Mouse (Mus musculus) gastrocnemius, postnatal 10 days (tissue): Measurements from ENCODE around the gene Nr2e1. TPM values are rescaled to one million over a fixed set of nuclear protein-coding genes. Genes with fewer than 3 reads are reported as not detected.

Experiments used
- DNase-seq: peaks from one replicate; pipeline ENCODE4 v3.0.0; 2021; ENCODE audit warnings: mixed read lengths
- total RNA-seq, 2 experiments: library from RNA; stranded (reverse); gene quantifications; 2 replicates each; pipeline ENCODE4 v1.2.3; 2021

Gene Nr2e1
- total RNA-seq, 2 experiments from 2014 or later, result not detected

DNA sequence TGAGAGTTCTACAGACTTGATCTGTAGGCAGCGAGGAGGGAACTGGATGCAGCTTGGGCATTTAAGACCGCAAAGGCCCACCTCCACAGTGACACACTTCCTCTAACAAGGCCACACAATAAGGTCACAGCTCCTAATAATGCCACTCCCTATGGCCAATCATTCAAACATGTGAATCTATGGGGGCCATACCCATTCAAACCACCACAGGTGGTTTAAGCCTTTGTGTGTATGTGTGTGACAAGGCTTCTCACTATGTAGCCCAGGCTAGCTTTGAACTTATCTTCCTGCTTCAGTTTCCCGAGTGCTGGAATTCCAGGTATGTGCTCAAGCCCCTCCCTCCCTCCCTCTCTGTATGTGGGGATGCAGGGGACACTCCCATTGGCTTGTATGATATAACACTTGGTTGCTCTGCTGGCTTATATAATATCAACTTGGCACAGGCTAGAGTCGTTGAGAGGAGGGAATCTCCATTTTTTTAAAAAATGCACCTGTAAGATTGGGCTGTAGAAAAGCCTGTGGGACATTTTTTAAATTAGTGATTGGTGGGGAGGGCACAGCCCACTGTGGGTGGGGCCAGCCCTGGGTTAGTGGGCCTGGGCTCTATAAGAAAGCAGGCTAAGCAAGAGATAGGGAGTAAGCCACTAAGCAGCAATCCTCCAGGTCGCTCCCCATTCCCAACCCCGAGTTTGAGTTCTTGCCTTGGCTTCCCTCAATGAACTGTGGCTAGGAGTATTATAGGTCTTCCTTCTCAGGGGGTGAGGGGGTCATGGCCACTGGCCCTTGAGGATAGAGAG, 37.5 kb downstream of the Nr2e1 start:
- no peak for DNase-seq

DNA sequence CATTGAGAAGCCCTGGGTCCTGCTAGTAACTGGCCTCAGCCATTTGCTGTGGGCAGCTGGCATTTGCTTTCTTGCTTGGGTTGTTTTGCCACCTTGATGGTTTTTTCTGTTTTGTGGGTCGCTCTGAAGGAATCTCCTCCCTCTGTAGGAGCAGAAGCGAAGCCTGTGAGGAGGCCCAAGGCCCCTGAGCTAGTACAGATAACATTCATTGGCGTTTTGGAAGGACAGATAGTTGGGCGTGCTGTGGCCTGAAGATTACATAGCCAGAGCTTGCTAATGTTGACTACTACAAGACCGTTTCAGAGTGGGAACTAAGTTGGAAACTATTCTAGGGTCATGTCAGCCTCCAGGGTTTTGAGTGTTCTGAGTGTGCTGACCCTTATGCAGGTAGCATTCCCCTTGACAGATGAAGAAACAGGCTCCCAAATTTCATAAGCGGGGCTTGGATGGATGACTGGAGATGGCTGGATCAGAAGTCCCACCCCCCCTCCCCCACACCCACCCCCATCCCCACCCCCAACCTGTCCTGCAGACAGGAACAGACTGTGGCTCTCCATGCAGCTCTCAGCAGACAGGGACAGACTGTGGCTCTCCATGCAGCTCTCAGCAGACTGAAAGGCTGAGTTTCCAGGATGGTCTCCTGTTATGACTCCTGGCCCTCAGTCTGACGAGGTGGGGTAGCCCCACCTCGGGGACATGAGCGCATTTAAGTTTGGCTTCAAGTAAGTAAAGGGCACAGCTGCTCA, 45.7 kb downstream of the Nr2e1 start:
- DNase-seq, result no peak

DNA sequence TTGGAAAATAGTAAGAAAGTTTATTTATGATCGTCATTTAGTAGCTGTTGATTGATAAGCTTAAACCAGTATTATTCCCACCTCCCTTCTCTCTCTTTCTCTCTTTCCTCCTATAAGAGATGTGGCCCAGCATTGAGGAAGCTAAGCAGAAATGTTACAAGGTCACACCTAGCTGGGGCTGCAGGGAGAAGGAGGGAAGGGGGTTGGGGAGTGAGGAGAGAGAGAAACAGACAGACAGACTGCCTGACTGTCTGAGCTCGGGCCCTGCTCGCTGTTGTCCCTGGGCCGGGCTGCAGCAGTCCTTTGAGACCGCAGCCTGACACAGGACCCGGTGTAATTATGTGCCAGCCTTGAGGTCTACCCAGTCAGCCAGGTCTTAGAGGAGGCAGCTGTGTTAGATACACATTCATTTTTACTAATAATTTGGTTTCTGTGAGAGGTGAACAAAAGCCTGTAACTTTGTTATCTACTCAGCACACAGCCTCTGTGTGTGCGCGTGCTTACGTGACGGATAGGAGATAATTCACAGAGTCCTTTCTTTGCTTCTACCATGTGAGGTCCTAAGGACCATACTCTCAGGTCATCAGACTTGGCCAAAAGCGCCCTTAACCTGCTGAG, 49.5 kb downstream of the Nr2e1 start:
- DNase-seq, result no peak

DNA sequence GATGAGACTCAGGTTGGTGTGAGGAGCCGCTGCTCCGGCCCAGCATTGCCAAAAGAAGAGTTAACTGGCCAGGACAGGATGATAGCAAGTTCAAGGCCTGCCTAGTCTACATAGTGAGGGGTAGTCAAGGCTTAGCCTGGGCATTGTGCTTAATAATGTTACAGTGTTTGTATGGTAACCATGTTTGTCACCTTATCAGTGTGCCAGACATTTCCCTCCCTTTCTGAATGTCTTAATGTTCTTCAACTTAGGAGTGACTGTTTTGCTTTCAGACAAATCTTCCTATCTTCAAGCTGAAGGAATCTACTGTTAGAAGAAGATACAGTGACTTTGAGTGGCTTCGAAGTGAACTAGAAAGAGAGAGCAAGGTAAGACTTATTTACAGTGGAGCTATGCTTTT, 57.8 kb downstream of the Nr2e1 start:
- DNase-seq, result no peak

DNA sequence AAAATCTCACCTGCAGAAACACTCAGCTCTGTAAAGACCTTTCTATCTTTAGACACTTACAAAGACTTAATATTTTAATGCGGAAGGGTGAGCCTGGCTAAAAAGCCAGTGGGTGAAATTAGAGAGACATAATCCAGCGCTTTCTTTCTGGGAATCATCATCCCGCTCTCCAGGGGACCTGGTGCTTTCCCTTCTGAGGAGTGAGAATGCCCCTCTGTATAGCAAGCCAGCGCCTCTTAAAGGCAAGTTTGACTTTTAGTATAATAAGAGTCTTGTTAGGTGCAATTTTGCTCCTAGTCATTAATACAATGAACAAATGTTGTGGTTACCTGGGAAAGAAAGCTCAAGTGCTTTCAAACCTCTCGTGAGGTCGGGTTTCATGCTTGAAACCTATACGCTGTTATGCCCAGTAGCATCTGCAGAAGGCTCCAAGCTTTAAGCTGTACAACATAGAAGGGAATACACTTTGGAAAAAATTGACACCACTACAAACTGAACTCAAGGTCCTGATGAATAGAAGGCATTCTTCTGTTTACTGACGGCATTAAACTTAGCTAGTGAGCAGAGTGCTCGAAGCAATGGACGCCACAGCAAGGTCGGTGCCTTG, 59.8 kb downstream of the Nr2e1 start:
- DNase-seq, result no peak

DNA sequence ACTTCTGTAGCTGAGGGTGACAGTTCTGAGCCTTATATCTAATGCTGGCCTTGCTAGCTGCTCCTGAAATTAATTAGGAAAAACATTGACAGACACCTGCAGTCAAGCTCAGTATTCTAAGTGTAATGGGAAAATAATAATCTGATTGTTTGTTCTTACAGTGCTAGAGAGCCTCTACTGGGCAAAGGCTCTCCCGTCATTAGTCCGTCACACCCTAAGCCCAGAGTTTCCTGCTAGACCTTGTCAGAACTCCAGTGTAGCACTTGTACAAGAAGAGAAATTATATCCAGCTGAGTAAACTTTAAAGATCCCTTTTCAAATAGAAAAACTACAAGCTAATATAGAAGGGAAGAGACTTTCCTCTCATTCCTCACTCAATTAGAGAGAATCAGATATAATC, 60.5 kb downstream of the Nr2e1 start:
- no peak for DNase-seq

DNA sequence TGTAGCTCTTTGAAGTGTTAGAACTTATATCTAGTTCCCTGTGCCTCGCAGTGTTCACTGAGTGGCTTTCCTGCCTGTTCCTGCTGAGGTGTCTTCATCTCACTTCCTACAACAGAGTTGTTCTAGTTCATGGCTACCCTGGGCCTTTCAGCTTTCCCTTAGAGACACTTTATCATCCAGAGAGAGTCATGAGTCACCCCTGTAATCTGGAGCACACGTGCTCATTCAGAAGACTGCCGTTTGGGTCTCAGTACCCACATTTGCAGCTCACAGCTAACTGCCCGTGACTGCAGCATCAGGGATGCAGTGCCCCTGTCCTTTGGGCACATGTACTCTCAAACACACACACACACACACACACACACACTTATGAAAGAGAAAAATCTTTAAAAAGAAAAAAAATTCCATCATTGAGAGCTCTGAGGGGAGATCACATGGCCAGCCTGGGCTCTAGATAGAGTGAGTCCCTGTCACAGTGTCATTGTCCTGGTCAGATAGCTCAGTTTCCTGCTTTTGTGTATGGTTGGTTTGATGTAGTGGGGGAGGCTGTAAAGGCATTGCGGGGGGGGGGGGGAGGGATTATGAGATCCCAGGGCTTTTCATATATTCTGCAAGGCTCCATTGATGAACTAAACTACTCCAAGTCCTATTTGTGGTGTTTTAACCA, 62.0 kb downstream of the Nr2e1 start:
- DNase-seq, result no peak

DNA sequence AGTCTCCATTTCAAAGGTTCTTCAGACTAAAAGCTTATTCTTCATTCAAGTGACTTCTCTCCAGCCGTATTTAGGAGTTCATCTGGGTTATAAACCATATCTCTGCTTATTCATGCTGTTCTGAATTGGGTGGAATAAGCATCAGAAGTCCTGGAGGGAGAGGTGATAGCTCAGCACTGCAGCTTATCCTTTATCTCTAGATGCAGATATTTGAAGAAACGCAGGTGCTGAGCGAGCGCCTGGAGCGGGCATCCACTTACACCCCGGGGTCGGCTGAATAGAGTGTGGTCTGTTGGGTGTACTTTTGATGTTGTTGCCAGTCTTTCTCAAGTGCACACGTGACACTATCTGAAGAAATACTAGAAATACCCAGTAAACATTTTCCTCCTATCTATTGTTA, 65.1 kb downstream of the Nr2e1 start:
- DNase-seq, result no peak

DNA sequence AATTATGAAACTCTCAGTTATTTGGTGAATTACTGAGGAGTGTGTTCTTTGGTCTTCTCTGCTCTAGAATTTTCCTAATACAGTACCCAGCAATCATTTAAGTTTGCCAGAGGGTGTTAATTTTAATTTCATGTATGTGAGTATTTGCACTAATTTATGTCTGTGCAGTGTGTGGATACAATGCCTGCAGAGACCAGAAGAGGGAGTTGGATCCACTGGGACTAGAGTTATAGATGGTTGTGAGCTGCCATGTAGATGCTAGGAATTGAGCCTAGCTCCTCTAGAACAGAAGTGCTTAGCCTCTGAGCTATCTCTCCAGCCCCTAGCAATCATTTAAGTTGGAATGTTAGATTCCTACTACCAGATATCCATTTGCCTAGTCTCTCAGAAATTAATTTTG, 69.3 kb downstream of the Nr2e1 start:
- DNase-seq, result no peak

Other genes with a start within 250 kb of the Nr2e1 start
- gene Afg1l, start 105.1 kb downstream of the Nr2e1 start, total RNA-seq, result 1 to 10 TPM; 4.8 to 5.5 TPM
- gene Snx3, start 81.6 kb downstream of the Nr2e1 start, total RNA-seq, result 100 to 1,000 TPM; 155 to 161 TPM
- gene Ostm1, start 190 bp upstream of the Nr2e1 start, total RNA-seq, result 10 to 100 TPM in 1 of 2 experiments, 1 to 10 TPM in 1; 9.3 to 10.7 TPM
- 10 to 100 TPM; 24.1 to 31.7 TPM for gene Sec63, start 177.9 kb upstream of the Nr2e1 start, total RNA-seq